Mouse (Mus musculus): ENCODE measurements around the gene Stat6. TPM values are rescaled to one million over a fixed set of nuclear protein-coding genes. Genes with fewer than 3 reads are reported as not detected.
"Not testable (repeated sequence)": the region's sequence is repeated elsewhere in the genome, so short reads cannot be mapped to it uniquely, and the experiment has no call there.

The Stat6 gene
- total RNA-seq, 1 experiment from 2014 or later, result 48.3 TPM

DNA sequence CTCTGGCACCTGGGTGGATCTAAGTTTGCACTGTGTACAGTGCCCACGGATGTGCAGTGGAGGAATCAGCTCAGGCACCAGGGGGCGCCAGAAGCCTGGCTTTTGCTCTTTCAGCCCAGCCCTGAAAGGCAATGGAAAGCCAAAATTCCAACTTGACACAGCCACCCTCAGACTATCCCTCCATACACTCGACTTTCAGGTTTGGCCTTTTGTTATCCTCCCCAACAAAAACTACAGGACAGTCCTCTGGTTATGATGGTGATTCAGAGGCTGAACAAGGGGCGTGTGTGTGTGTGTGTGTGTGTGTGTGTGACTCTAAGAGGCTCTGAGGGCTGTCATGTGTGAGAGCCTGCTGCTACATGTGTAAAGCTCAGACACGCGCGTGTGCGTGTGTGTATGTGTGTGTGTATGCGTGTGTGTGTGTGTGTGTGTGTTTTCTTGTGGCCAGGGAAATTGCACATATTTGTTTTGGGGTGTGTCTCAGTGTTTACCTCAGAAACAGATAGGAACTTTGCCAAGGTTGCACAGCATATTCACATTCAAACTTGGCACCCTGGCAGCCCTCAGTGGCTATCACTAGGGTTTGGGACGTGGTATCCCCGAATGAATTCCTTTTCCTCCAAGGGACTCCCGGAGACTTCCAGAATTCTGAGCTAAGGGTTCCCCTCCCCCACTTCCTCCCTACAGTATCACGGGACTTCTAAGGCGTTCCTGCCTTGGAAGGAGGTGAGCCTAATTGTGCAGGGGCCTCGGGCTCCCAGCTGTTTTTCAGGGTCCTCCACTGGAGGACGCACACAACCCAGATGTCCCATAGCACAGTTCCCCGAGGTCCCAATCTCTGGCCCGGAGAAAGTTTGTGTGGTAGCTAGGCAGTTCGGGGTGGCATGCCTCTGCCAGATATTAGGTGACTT lies 670 bp upstream of the Stat6 start:
- peak; percentile 46 for ATAC-seq (replicated peaks; ENCODE audit: low read depth, poor library complexity, severe bottlenecking)

DNA sequence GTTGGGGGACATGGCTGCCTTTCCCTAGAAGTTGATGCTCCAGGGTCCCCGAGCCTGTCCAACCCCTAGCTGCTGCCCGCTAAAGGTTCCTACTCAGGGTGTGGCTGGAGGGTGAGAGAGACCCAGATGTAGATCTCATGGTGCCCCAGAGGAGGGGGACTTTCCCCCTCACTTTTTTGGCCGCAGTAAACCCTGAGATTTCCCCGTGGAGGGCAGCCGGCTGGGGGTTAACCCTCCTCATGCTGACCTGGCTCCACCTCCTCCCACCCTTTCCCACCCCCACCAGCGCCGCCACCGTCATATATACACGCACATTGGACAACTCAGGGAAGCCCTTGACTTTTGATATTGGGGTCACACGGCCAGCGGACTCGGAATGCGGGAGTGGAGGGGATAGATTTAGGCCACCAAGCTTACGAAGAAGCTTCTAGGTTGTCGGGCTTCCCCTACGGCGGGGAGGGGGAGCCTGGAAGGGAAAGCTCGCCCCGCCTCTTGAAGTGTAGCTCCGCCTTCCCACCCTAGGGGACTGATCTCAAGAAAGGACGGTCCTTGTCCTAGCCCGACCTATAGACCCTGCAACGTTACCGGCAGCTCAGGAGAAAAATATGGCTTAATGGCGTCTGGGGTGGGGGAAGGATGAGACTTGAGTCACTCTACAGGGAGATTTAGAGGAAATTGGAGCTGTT lies 910 bp downstream of the Stat6 start:
- peak; percentile 63 for ATAC-seq (replicated peaks; ENCODE audit: low read depth, poor library complexity, severe bottlenecking)

GRCm38 (mm10) chr10:127645791-127646190 lies 3.0 kb downstream of the Stat6 start:
- no peak for ATAC-seq (replicated peaks; ENCODE audit: low read depth, poor library complexity, severe bottlenecking)

GRCm38 (mm10) chr10:127652906-127653638 lies 10.3 kb downstream of the Stat6 start:
- no peak for ATAC-seq (replicated peaks; ENCODE audit: low read depth, poor library complexity, severe bottlenecking)

GRCm38 (mm10) chr10:127654970-127655579 lies 12.3 kb downstream of the Stat6 start:
- peak; percentile 82 for ATAC-seq (replicated peaks; ENCODE audit: low read depth, poor library complexity, severe bottlenecking)

DNA sequence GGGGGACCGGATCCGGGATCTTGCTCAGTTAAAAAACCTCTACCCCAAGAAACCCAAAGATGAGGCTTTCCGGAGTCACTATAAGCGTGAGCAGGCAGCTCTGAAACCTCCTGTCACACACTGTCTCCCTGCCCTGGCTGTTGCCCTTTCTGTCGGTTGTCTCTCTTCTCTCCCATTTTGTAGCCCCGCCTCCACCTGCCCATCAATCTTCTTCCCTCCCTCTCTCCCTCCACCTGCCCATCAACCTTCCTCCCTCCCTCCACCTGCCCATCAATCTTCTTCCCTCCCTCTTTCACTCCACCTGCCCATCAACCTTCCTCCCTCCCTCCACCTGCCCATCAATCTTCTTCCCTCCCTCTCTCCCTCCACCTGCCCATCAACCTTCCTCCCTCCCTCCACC lies 14.8 kb downstream of the Stat6 start:
- not testable (repeated sequence) for ATAC-seq (replicated peaks; ENCODE audit: low read depth, poor library complexity, severe bottlenecking)

DNA sequence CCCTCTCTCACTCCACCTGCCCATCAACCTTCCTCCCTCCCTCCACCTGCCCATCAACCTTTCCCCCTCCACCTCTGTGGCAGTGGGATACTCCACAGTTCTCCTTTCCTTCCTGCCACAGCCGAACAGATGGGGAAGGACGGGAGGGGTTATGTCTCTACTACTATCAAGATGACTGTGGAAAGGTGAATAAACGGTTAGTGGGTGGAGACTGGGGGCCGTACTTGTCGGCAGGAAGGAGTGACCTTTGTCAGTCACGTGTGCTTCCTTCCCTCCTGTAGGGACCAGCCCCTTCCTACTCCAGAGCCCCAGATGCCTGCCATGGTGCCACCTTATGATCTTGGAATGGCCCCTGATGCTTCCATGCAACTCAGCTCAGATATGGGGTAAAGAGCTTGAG lies 15.3 kb downstream of the Stat6 start:
- no peak for ATAC-seq (replicated peaks; ENCODE audit: low read depth, poor library complexity, severe bottlenecking)

DNA sequence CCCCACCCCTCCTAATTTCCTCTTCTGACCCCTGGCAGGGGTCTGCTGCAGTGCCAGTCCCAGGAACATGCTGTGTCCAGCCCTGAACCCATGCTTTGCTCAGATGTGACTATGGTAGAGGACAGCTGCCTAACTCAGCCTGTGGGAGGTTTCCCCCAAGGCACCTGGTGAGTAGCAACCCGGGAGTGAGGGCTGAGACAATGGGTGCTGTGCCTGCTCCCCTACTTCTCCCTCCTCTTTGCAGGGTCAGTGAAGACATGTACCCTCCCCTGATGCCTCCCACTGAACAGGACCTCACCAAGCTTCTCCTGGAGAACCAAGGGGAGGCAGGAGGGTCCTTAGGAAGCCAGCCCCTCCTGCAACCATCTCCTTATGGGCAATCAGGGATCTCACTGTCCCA lies 16.8 kb downstream of the Stat6 start:
- ATAC-seq (replicated peaks; ENCODE audit: low read depth, poor library complexity, severe bottlenecking), result no peak

- no peak for ATAC-seq (replicated peaks; ENCODE audit: low read depth, poor library complexity, severe bottlenecking)
These were observed 18.6 kb downstream of the Stat6 start for GRCm38 (mm10) chr10:127661291-127661914.

DNA sequence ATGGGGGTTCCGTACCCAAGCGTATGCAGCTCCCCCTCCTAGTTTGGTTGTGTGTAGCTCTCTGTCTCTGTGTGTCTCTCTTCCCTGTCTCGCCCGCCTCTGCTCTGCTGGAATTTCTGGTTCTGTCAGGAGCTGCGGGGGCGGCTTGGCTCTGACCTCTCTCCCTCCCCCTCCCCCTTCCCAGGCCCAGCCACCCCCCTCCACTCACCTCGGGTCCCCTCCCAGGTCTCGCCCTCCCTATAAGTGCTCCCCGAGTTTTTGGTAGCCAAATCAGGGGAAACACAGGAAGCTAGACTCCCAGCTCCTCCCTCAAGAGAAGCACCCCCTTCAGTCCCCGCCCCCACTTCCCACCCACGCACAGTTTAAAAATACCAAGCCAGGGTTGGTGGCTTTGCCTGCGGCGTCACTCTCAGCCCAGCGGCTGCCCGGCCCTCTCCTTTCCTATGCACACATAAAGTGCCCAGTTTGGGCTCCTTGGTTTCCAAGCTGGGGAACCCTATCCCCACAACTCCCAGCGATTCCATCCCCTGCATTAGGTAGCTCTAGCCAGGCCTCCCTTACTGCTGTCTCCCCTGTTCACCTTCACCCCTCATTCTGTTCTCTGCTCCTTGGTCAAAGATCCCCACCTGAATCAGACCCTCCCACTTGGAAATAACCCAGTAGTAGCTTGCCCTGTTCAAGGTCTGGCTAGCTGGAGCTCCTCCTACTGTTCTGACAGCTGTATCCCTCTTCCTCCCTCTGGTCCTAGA lies 19.3 kb downstream of the Stat6 start:
- peak; percentile 36 for ATAC-seq (replicated peaks; ENCODE audit: low read depth, poor library complexity, severe bottlenecking)

DNA sequence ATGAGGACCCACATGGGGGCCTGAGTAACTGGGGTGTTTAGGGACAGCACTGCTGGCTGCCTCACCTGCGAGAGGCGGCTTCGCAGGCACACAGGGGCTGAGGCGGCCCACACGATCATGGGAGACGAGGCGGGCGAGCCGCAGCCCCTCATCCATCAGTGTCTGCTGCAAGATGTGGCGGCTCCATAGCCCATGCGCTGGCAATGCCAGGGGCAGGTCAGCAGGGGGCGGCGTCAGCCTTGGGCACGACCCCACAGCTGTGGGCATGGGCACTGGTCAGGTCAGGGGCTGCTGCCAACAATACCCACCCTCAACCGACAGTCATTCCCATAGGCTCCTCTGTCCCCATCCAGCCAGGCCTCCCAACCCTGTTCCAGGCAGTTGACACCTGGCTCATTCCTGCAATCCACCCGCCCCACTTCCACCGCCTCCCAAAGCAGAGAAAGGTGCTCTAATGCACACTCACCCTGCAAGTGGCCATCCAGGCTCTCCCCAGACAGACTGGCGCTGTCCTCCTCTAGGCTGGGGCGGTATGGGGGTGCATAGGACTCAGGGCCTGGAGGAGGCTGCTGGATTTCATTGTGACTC lies 20.0 kb downstream of the Stat6 start:
- ATAC-seq (replicated peaks; ENCODE audit: low read depth, poor library complexity, severe bottlenecking), result no peak

- ATAC-seq (replicated peaks; ENCODE audit: low read depth, poor library complexity, severe bottlenecking), result no peak
These were observed 20.8 kb downstream of the Stat6 start for GRCm38 (mm10) chr10:127663590-127663989.

GRCm38 (mm10) chr10:127664166-127664565 lies 21.4 kb downstream of the Stat6 start:
- ATAC-seq (replicated peaks; ENCODE audit: low read depth, poor library complexity, severe bottlenecking), result no peak

DNA sequence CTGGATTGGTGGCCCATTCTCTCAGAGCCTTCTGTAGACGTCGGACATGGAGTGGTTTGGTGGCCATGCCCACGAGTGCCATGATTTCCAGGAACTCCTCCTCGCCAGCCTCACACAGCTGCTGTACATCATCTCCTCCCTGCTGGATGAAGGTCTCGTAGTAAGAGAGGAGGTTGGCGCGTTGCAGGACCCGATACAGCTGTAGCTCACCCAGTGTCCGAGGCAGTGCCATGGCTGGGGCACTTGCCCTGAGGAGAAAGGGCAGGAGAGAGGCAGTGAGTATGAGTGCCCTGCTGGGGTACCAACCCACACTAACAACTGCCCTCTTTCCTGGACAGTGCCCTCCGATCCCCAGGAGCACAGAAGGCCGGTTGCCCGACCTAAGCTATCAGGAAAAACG lies 22.1 kb downstream of the Stat6 start:
- ATAC-seq (replicated peaks; ENCODE audit: low read depth, poor library complexity, severe bottlenecking), result no peak

DNA sequence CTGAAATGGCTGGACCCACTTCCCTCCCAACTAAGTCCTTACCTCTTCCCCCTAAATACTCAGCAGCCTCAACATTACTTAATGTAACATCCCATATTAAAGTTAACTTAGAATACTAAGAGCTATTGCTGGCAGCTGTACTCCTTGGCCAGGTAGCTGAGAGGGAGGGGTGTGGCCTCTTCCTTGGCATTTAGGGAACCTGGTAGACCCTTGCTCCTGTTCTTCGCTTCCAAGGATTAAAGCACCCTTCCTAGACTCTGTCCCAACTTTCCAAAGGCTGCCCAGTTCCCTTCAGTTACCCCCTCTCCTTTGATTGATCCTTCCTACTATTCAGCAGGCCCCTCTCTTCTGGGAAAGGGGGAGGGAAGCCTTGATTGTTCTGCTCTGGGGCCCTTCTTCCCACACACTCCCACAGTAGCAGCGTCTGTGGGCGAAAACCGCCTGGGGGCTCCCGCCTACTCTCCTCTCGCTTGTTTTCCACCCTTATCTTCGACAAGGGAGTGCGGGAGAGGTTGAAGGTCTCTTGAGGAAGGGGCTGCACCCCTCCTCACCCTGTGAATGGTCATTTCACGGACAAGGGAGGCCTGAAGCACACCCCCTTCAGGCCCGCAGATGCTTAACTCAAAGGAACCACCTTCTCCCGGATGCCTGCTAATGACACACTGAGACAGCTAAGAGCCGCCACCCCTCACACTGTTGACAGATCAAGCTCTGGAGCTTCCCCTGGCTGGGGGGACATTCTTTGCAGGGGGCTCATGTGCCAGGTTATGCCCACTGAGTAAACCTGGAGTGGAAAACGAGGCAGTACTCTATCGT lies 22.8 kb downstream of the Stat6 start:
- no peak for ATAC-seq (replicated peaks; ENCODE audit: low read depth, poor library complexity, severe bottlenecking)

DNA sequence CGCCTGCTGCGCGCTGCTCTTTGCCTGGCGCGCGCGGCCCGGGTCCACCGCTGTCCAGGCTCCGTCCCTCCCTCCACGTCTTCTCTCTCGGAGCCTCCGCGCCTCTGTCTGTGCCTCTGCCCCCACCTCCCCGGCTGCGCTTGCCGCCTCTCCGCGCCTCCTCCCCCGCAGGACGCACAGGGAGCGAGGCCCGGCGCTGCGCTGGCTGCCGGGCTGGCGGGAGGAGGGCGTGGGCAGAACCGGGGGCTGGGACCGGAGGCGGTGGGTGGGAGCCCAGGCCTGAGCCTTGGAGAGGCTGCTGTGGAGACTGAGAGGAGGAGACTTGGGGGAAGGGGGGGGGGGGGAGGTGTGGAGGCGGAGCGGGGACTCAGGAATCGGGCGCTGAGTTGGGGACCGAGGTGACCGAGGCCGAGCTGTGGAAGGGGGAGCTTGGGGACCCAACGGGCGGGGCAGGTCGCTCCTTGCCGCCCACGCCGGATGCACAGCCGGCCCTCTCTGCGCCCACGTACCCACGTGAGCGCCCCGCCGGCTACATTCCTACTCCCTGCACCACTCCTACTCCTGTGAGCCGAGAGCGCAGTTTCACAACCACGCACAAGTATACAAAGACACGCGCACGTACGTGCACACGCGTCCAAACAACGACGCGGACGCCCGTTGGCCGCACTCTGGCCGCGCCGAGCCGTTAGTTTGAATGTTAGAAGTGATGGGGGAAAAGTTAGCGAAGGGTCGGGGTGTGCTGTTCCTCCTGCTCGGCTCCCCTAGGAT lies 23.9 kb downstream of the Stat6 start, which contains the start of gene Nemp1:
Gene Nemp1, plus strand, starts transcription at position 401 of the 768 bp plus-strand sequence.
- peak; percentile 42 for ATAC-seq (replicated peaks; ENCODE audit: low read depth, poor library complexity, severe bottlenecking)
